Mouse (Mus musculus) heart, adult 2 months (tissue): ENCODE measurements around the gene 1700016H13Rik. TPM values are rescaled to one million over a fixed set of nuclear protein-coding genes. Genes with fewer than 3 reads are reported as not detected.

Source experiments
- DNase-seq, 2 experiments: peaks; one replicate each; pipeline ENCODE4 v3.0.0; 2021
- H3K27ac ChIP-seq: fragments of 200-600 bp; 2 replicates; pipeline ENCODE4 v1.8.1; 2022
- H3K27me3 ChIP-seq: fragments of 200-500 bp; 2 replicates; pipeline ENCODE4 v1.6.1; 2012; ENCODE audit warnings: mild to moderate bottlenecking, low read length, inconsistent platforms, mixed read lengths; ENCODE audit not compliant: control insufficient read depth, insufficient read depth
- H3K36me3 ChIP-seq: fragments of 200-500 bp; 2 replicates; pipeline ENCODE4 v1.6.1; 2012; ENCODE audit warnings: low read length, inconsistent platforms; ENCODE audit not compliant: control insufficient read depth, insufficient read depth
- H3K4me1 ChIP-seq: fragments of 200-500 bp; 2 replicates; pipeline ENCODE4 v1.6.1; 2011; ENCODE audit warnings: low read length; ENCODE audit not compliant: control insufficient read depth, insufficient read depth
- H3K4me3 ChIP-seq: fragments of 200-600 bp; 2 replicates; pipeline ENCODE4 v1.8.1; 2022
- H3K79me2 ChIP-seq: fragments of 200-500 bp; replicated peaks from 2 replicates; pipeline ENCODE4 v1.6.1; 2012; ENCODE audit warnings: mild to moderate bottlenecking, inconsistent platforms, low read length, moderate library complexity, mixed read lengths; ENCODE audit not compliant: control insufficient read depth, insufficient read depth
- H3K9ac ChIP-seq: fragments of 200-500 bp; 2 replicates; pipeline ENCODE4 v1.6.1; 2012; ENCODE audit warnings: low read depth, mild to moderate bottlenecking, control low read depth, inconsistent platforms, low read length, mixed read lengths
- CTCF ChIP-seq: fragments of 200-600 bp; IDR thresholded peaks from 2 replicates; pipeline ENCODE4 v1.8.1; 2022; ENCODE audit warnings: antibody characterized with exemption, mild to moderate bottlenecking, moderate library complexity
- EP300 ChIP-seq: fragments of 200-500 bp; IDR thresholded peaks from 2 replicates; pipeline ENCODE4 v1.6.1; 2011; ENCODE audit warnings: low read depth, low read length, control low read depth; ENCODE audit not compliant: insufficient read depth
- POLR2A ChIP-seq: fragments of 200-500 bp; IDR thresholded peaks from 2 replicates; pipeline ENCODE4 v1.6.1; 2011; ENCODE audit warnings: mild to moderate bottlenecking, low read depth, low read length, control low read depth; ENCODE audit not compliant: insufficient read depth
- WGBS: fragments of 180-500 bp; shearing (Covaris S2); methylation state at CpG from one replicate; pipeline ENCODE4 v1.1.7; 2018; 5-methylcytosine and 5-hydroxymethylcytosine counted together
- intact Hi-C: fragments of 180-260 bp; cut with DNase I; formaldehyde crosslinking; loops from one replicate; pipeline ENCODE4 v1.15.1; 2025
- long read RNA-seq: library from polyadenylated mRNA; stranded (forward); transcript quantifications from one replicate; pipeline ENCODE4 v2.0.0, GENCODE M21; 2021
- polyA plus RNA-seq: library from polyadenylated mRNA; depleted of rRNA; stranded (reverse); fragments of >200 nt; gene quantifications from 2 replicates; pipeline ENCODE4 v1.2.3, GENCODE M21; 2012; rRNA removed
- total RNA-seq, 2 experiments: library from RNA; stranded (reverse); gene quantifications; 2 replicates each; pipeline ENCODE4 v1.2.3; 2021

Gene 1700016H13Rik
- total RNA-seq (not detected), polyA plus RNA-seq (0.20 and 0.29 TPM in 2 replicates)
- long read RNA-seq: 0 reads

GRCm38 (mm10) chr5:103655346-103656118, at the start of gene 1700016H13Rik:
1700016H13Rik (minus strand) TSS chr5:103656010.
- intact Hi-C loops: loop anchor here (5.0 kb wide), 2 partner anchors 33 to 58 kb away; no protein-coding TSS in a partner anchor
- no peak for TF ChIP-seq POLR2A
- TF ChIP-seq CTCF: peak; percentile 70
- H3K4me1 ChIP-seq: peaks cover 2% of the 10 kb centered on the region
- peaks cover 5% of the 10 kb centered on the region; the same call in 1 of the 2 replicates for H3K27me3 ChIP-seq
- 4% methylated on average over 56 of the region's 56 CpGs for WGBS
- H3K9ac ChIP-seq: peak within 1 kb of the TSS; percentile 58
- no peaks in the 10 kb centered on the region for H3K79me2 ChIP-seq
- DNase-seq: peak; percentile 79 to 87
- no peak within 1 kb of the TSS for H3K27ac ChIP-seq
- no peaks in the 10 kb centered on the region for H3K36me3 ChIP-seq
- peak within 1 kb of the TSS; percentile 66 for H3K4me3 ChIP-seq

- Histone ChIP-seq H3K79me2 (no peaks in the 10 kb centered on the region), H3K27ac (no peak overlapping the region), H3K4me1 (no peaks in the 10 kb centered on the region; the same call in 1 of the 2 replicates), H3K27me3 (no peaks in the 10 kb centered on the region), H3K4me3 (no peak overlapping the region), H3K9ac (no peak overlapping the region), H3K36me3 (no peaks in the 10 kb centered on the region)
- no peak for DNase-seq
- TF ChIP-seq CTCF (no peak), EP300 (no peak), POLR2A (no peak)
- intact Hi-C loops: no loop called here
- 93% methylated on average over 4 of the region's 4 CpGs for WGBS
Measured at GRCm38 (mm10) chr5:103705331-103705730, 49.5 kb upstream of the 1700016H13Rik start.

GRCm38 (mm10) chr5:103702527-103702926, 46.7 kb upstream of the 1700016H13Rik start:
- no peak for DNase-seq
- Histone ChIP-seq H3K4me3 (no peak overlapping the region), H3K36me3 (peaks cover 4% of the 10 kb centered on the region), H3K27me3 (no peaks in the 10 kb centered on the region), H3K9ac (no peak overlapping the region), H3K4me1 (peaks cover 4% of the 10 kb centered on the region), H3K79me2 (no peaks in the 10 kb centered on the region; the same call in 1 of the 2 replicates), H3K27ac (no peak overlapping the region)
- TF ChIP-seq POLR2A (no peak), CTCF (no peak), EP300 (no peak)
- 60% methylated on average over 6 of the region's 6 CpGs for WGBS
- intact Hi-C loops: no loop called here

- intact Hi-C loops: no loop called here
- H3K36me3 ChIP-seq: peaks cover 4% of the 10 kb centered on the region
- no peak overlapping the region for H3K4me3 ChIP-seq
- no peak for DNase-seq
- no peak overlapping the region for H3K27ac ChIP-seq
- no peaks in the 10 kb centered on the region; the same call in 1 of the 2 replicates for H3K79me2 ChIP-seq
- WGBS: 75% methylated on average over 3 of the region's 3 CpGs
- TF ChIP-seq POLR2A (no peak), CTCF (peak; percentile 58)
- peaks cover 6% of the 10 kb centered on the region for H3K4me1 ChIP-seq
- H3K27me3 ChIP-seq: no peaks in the 10 kb centered on the region
- no peak overlapping the region for H3K9ac ChIP-seq
Measured at GRCm38 (mm10) chr5:103701466-103701865, 45.7 kb upstream of the 1700016H13Rik start.

GRCm38 (mm10) chr5:103700661-103701060, 44.9 kb upstream of the 1700016H13Rik start:
- Histone ChIP-seq H3K4me1 (peaks cover 6% of the 10 kb centered on the region), H3K27ac (no peak overlapping the region), H3K36me3 (peaks cover 4% of the 10 kb centered on the region), H3K27me3 (no peaks in the 10 kb centered on the region), H3K79me2 (no peaks in the 10 kb centered on the region; the same call in 1 of the 2 replicates), H3K4me3 (no peak overlapping the region), H3K9ac (no peak overlapping the region)
- DNase-seq: no peak
- no peak for TF ChIP-seq POLR2A
- TF ChIP-seq EP300: no peak
- TF ChIP-seq CTCF: no peak
- WGBS: 81% methylated on average over 2 of the region's 2 CpGs
- intact Hi-C loops: no loop called here

- Histone ChIP-seq H3K4me1 (peaks cover 6% of the 10 kb centered on the region), H3K79me2 (no peaks in the 10 kb centered on the region; the same call in 1 of the 2 replicates), H3K4me3 (no peak overlapping the region), H3K36me3 (peaks cover 4% of the 10 kb centered on the region), H3K27me3 (no peaks in the 10 kb centered on the region), H3K9ac (no peak overlapping the region), H3K27ac (no peak overlapping the region)
- TF ChIP-seq POLR2A (no peak), EP300 (no peak), CTCF (no peak)
- intact Hi-C loops: loop anchor here (2.0 kb wide), 1 partner anchor 25 kb away; no protein-coding TSS in a partner anchor
- DNase-seq: no peak
- 43% methylated on average over 4 of the region's 4 CpGs for WGBS
Measured at GRCm38 (mm10) chr5:103699537-103699936, 43.7 kb upstream of the 1700016H13Rik start.
